Mouse (Mus musculus) right cerebral cortex, postnatal 4 days (tissue): Measurements from ENCODE around the gene Smg8.
"Not testable (repeated sequence)": the region's sequence is repeated elsewhere in the genome, so short reads cannot be mapped to it uniquely, and the experiment has no call there.

Source experiments
- DNase-seq: peaks from one replicate; pipeline ENCODE4 v3.0.0-alpha.2; 2022

The Smg8 gene

DNA sequence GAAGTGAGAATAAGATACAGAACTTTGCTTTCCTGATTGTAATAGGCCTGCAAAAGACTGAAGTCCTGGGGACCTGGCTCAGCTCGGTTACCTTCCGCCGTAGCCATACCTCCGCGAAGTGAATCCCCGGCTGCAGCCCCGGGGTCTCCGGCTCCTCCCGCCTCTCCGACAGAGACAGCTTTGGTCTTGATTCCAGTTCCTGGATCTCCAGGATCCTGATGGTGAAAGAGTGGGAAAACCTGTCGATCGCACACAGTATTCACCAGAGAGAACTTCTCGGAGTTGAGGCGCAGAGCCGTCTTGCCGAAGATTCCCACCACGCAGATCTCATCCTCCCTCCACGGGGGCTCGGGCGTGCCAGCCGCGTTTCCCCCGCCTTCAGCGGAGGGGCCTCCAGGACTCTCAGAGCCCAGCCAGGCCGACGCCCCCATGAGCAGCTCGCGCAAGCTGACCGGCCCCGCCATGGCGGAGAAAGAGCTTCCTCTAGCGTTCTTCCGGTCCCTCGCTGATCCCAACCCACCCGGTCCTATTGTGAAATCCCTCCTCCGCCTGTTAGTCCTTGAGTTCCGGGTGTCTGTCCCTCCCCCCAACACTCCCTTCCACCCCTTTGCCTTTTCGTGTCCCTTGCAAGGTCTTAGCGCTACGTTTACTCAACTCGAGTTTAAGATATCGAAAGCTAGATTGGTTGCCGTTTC, at the start of gene Smg8:
Gene Smg8 (minus strand): TSS at position 485 of the 695 bp plus-strand sequence.
- DNase-seq = peak; percentile 72

DNA sequence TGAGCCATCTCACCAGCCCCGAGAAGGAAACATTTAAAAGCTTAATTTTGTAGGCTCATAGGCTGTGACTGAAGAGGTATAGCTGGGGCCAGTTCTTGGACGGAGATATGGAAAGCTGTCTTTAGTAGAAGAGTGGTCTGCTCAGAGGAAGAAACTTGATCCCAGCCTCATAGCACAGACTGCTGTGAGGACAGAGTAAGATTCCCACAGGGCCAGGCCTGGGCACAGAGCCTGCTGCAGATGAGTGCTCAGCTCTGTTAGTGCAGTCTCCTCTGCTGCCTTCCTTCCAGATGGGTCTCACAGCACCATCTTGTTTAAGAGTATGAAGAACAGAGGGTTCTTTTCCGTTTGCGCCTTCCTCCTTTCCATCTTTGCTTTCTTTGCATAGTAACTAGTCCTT, 49.7 kb upstream of the Smg8 start:
- DNase-seq = no peak

DNA sequence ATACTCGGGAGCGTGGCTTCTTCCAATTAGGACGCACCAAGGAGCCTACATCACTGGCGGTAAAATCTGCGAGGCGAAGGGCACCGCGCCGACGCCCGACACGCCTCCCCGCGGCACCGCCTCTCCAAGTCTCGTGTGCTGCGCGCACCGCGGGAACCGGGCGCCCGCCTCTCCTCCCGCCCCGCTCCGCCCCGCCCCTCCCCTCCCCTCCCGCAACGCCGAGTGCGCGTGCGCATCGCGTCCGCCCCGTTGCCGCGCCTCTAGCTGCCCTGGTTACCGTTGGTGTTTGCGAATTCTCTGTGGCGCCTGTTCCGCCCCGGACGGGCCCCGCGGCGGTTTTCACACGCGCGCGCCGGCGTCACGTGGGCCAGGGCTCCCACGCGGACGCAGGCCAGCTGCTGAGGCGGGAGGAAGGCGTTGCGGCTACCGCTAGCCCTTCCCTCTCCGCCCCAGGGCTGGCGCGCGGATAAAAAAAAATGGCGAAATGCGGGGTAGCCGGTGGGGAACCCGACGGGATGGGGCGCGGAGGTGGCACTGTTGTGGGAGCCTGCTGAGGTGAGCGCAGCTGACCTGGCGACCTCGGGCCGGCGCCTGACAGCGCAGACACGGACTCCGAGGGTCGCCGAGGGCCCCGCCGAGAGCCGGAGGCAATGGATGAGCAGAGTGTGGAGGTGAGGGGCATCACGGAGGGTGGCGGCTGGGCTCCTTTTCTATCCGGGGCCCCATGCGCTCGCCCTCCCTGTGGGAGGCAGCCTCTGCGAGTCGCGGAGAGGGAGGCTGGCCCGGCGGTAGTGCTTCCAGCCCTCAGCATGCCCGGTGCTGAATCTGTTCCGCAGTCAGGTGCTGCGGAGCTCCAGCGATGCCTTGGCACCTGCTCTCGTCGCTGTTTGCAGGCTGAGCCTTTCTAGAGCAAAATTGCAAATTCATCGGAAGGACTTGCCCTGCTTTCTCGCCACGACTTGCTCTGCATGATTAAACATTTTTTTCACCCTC, 40.5 kb upstream of the Smg8 start, which contains the start of gene Trim37:
Gene Trim37 (plus strand): TSS at position 254 of the 993 bp plus-strand sequence.
- DNase-seq = peak; percentile 83

DNA sequence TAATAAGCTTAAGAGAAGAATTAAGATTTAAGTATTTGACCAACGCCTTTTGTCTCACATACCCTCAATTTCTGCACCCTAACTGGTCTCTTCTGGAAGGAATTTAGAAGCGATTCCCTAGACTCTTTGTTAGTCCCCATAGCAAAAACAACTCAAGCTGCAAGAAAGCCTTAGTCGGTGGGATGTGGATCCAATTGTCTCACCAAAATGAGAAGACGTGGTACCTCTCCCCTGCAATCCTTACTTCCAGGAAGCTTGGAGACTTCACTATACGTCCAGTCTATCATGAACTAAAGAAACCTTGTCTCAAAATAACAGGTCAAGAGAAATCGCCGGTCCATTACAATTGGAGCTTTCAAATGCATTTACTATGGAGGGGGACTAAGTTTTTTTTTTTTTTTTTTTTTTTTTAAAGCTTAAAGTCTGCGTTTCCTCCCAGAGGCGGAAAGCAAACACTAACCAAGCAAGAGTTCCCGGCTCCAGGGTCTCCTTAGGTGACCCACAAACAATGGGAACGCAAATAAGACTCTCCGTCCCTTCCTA, 39.8 kb upstream of the Smg8 start:
- no peak for DNase-seq

DNA sequence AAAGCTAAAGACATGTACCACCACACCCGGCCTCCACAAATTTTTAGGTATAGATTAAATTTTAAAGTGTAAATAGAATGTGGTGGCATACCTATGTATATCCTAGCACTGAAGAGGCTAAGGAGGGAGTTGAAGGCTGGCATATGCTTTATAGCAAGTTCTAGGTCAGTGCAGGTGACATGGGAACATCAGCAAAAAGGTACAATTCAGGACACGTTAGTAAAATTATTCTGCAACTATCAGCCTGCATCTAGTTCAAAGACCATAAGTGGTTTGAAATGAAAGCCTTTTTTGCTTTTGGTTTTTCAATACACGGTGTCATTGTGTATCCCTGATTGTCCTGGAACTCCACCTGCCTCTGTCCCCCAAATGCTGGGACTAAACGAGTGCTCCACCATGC, 39.0 kb upstream of the Smg8 start:
- no peak for DNase-seq

DNA sequence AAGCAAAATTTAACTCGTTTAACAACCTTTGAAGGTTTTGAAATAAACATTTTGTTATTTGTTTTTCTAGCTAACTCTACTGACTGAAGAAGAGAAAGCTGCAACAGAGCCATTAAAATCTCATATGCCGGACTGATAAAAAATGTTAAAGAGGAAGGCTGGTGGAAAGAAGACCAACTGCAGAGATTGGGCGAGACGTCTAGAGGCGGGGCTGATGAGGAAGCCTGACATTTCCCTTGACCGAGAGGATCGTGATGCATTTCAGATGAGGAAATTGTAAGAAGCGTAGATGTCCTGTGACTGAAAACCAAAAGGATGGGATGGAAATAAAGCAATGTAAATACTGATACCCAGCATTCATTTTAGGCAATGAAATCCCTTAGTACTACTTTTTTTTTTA, 35.3 kb upstream of the Smg8 start:
- DNase-seq = no peak

DNA sequence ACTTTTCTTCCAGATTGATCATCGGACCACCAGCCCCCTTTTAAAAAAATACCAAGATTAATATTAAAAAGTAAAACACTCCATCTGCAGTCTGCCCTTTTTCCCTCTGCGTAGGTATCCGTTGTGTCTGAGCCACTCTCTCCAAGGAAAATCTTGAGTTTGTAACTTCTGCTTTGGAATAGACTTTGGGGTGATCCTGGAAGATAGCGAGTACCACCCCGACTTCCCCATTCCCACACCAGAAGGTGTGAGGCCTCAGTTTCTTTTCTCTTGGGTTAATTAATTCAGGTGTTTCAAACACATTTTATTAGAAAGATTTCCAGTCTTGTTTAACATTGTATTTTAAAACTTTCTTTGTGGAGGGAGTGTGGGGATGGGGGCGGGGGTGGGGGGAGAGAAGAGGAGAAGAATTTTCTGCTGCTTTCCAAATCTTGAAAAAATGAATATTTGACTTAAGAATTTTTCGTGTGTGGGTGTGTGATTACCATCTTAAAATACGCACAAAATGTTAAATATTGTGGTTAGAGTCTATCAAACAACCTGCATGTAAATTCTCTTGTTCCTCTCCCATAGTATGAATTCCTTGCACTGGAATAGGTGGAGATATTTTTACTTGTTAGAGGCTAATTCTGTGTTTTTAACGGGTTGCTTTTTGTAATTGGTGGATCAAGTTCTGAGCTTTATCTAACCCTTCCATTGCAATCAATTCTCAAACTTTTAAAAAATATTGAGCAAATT, 23.8 kb upstream of the Smg8 start:
- no peak for DNase-seq

DNA sequence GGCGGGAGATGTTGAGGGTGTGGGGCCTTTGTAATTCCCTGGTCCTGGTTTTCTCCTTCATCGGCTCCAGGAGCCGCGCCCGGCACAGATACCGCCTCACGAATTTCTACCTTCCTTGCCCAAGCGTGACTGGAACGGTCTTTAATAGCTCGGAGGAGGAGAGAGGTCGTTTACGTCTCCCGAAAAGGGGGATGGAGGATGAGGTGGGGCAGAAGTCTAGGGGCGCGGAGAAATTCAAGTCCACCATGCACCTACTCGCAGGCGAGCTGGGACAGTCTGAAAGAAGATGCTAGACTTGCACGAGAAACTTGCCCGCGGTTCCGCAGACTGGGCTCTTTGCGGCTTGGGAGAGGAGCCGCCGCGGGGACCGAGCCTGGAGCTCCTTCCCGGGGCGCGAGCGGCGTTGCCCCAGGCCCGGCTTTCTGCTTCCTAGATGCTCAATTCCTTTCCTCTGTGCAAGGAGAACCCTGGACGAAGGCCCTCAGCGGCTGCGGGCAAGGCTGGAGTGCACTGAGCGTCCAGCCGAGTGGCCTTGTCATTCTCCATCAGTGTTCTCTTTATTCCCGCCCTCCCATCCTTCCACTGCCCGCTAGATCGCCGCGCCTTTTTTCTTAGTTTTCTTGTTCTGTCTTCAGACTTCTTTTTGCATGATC, 23.1 kb upstream of the Smg8 start:
- DNase-seq = no peak

DNA sequence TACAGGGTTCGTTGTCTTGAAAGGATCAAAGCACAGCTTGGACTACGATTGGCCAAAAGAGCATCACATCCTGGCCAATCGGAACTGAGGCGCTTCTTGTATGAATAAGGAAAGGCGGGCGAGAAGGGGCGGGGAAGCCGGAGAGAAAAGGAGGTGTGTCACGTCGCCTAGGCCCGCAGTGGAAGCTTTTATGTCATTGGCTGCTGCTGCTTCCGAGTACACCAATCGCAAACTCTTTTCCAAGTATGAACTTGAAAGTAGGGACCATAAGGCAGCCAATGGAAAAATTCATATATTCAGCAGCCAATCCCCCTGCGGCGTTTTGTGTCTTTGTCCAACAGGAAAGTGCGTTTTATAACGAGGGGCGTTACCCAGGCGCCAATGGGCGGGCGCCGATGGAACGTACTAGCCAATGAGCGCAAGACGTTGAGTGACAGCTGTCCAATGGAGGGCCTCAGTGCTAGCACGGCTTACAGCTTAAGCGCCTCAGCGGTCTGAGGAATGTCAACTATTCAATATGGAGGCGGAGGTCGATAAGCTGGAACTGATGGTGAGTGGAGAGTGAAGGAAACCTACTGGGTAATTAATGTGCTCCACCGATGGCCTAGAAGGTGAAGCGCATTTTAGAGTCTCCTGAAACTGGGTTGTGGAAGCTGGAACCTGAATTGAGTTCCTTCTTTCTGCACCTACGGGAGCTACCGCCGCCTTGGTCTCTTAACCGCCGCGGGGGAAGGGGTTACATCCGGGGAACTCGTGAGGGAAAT, 22.4 kb upstream of the Smg8 start, which contains the start of gene Ska2:
Gene Ska2 (plus strand): TSS at position 480 of the 764 bp plus-strand sequence.
- peak; percentile 93 for DNase-seq

DNA sequence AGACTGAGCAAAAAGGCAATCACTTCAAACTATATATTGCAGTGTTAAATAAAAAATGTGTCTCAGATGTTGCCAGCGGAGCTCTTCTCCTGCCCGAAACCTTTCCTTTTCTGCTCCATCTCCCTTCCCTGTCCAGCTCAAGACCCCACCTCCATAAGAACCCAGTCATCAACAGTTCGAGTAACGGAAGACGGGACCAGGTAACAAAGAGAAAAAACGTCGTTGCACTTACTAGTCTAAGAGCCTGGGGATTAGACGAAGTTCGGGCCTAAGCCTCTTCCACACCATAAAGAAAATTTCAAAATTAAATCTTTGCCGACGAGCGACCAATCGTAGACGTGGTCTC, 21.8 kb upstream of the Smg8 start, which contains the start of gene Prr11:
Gene Prr11 (minus strand): TSS at position 300 of the 346 bp plus-strand sequence.
- no peak for DNase-seq

DNA sequence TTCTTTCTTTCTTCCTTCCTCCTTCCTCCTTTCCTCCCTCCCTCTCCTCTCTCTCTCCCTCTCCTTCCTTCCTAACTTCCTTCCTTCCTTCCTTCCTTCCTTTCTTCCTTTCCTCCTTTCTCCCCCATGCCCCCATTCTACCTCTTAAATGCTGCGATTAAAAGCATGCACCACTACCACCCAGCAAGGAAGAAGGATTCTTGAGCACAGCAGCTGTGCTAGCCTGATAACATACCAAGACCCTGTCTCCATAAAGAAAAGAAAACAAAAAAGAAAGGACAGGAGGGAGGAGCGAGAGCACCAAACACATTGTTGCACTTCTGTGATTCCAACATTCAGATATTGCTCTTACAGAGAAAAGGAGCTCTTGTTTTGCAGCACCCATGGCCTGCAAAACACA, 568 bp upstream of the Smg8 start:
- DNase-seq = no peak

DNA sequence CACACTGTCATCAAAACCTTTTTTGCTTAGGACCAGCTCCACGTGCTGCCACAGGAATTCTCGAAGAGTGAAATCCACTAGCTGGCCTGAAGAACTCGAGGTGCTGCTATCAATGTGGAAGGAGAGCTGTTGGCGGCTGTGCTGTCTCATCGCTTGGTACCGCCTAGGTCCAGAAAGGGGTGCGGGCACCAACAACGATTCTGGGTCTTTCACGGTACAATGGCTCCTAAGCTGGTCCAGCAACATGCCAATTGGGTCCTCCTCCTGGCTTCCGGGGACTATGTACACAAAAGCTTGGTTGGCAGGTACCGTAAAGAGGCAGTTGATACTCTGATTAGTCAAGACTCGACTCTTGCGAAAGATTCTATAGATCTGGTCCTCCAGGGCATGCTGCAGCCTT, 1.1 kb downstream of the Smg8 start:
- no peak for DNase-seq

DNA sequence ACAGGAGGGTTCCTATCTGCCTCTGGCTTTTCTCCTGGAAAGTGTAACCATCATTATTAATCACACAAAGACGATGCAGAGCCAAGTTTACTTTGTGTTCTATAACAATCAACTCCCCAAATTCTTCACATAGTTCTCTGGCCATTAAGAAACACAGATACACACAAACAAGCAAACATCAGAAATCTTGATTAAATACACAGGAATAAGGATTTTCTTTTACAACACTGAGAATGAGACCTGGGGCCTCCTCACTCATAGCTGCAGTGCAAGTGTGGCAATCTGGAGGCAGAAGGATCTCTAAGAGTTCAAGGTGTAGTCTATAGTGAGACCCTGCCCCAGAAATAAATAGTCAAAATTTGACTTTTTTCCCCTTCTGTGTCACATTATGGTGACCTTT, 2.9 kb downstream of the Smg8 start:
- no peak for DNase-seq

DNA sequence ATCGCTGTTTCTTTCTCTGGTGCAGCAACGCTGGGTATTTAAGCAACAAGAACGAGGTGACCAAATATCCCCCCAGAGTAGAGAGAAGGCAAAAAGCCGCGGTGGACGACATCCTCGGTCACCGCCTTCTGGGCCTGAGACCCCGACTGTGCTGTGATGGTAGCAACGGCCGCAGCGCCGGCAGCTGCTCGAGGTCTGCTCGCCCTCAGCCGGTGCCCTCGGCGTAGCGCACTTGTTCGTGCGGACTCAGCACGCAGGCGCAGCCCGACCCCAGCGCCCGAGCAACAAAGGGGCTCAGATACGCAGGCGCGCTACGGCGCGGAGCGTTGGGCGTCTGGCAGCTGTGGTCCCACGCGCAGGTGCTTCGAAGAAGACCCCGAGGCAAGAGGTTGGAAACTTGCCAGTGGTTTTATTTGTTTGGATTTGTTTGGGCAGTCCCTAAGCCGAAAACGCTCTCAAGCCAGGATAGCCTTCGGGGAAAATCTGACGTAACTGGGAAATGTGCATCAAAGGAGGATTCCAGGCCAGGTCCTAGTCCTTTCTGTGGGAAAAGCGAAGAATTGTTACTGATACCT, 12.6 kb downstream of the Smg8 start, which contains the start of gene Gdpd1:
Gene Gdpd1 (minus strand): TSS at position 197 of the 575 bp plus-strand sequence.
- peak; percentile 89 for DNase-seq

DNA sequence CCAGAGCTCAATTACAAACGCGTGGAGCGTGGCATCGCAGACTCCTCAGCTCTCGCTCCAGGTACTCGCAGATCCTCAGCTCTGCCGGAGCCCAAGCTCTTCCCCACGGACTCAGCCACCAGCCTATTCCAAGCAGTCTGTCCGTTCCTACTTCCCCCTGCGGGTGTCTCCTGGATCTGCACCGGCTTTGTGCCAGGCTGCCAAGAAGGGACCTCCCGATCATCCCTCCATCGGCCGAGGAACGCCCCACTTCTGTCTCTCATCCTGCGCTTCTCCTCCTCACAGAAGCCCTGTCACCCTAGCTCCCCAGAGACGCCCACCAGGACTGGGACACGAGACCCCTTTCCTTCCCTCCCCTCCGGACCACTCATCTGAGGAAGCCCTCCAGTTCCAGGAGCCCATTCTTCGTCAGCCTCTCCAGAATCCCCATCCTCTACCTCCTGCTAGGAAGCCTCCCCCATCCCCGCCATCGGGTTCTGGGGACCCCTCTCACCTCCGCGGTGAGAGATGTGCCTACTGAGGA, 13.2 kb downstream of the Smg8 start:
- DNase-seq = peak; percentile 77

DNA sequence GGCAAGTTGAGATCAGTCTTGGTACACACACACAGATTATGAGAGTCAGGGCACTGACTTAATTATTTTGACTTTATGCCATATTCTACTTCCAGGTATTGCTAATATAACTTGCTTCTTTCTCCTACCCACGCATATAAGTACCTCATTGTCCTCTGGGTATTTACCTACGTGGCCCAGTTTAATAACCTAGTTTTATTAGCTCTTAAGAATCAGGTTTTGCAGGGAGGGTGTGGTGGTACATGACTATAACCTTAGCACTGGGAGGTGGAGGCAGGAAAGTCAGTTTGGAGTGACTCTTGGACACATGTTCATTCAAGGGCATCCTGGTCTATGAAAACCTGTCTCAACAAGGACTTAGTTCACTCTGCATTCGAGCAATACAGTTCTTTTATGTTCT, 24.5 kb downstream of the Smg8 start:
- DNase-seq = no peak

DNA sequence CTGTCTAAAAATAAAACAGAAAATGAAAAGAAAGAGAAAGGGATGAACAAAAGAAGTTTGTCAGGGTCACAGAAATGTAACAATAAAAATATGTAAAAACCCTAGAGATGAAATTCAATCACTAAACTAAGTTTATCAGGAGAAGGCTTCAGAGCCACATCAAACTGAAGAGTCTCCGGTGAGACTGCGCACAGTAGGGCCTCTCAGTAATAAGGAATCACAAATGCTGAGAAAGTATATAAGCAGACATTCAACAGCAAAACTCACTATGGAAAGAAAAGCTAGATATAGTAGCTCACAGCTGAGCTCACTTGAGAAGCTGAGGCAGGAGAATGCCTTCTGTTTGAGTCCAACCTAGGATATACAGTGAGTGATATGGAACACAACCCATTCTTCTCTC, 26.2 kb downstream of the Smg8 start:
- no peak for DNase-seq

DNA sequence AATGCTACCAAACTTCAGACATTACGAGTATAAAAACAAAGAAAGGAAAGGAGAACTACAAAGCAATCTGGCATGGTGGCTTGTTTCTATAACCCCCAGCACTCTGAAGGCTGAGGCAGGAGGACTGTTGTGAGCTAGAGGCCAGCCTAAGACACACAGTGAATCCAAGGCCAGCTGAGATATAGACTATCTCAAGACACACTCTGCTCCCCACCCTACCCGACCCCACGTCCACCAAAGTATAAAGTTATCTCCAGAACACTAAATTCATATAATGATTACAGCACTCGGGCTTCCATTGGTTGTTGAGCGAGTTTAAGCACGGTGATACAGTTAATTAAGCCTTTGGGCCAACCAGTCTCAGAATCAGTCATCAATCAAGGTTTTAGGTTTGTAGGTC, 30.3 kb downstream of the Smg8 start:
- no peak for DNase-seq

DNA sequence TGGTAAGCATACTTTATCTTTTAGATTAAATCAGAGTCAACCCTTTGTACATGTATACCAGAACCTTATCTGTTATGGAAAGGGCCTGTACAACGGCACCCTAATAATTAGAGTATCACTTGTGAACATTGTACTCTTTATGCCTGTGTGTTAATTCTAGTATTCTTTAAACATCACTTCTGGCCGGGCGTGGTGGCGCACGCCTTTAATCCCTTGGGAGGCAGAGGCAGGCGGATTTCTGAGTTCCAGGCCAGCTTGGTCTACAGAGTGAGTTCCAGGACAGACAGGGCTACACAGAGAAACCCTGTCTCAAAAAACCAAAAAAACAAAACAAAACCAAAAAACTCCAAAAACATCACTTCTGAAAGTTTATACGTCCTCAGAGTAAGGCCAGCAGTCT, 37.7 kb downstream of the Smg8 start:
- not testable (repeated sequence) for DNase-seq

DNA sequence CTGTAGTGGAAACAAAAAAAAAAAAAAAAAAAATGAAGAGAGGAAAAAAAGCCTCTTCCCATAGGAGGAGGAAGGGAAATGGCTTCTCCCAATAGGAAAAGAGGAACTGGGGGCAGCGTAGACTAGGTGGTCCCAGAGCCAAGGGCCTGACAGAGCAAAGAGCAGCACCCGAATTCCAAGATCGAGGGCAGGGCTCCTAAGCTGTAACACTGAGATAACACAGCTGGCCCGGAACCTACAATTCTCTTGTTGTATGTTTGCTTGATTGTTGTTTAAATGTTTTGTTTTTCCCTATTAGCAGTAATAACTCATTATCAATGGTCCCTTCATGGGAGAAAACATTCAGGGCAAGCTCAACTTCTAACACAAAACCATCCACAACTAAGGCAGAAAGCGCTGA, 39.6 kb downstream of the Smg8 start:
- DNase-seq = no peak

DNA sequence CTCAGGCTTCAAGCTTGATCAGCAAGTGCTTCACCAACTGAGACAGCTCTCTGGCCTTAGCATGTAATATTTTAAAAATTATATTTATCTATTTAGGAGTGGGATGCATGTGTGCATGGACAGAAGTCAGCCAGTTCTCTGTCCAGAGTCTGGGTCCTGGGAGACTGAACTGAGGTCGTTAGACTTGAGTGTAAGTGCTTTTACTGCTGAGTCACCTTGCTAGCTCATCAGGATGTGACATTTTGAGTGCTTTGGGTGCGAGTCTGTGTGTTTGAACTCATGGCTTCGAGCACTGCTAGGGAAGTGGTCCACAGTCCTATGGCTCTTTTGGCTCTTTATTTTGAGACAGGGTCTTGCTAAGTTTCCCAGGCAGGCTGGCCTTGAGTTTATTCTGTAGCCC, 43.5 kb downstream of the Smg8 start:
- no peak for DNase-seq
